Mouse (Mus musculus) olfactory bulb, adult 2 months (tissue): ENCODE data around the gene Plekhg6.

Experiments
- CTCF ChIP-seq: fragments of 200-500 bp; IDR thresholded peaks from 2 replicates; pipeline ENCODE4 v1.5.1; 2012; ENCODE audit warnings: low read depth, mild to moderate bottlenecking, low read length, moderate library complexity; ENCODE audit not compliant: insufficient read depth
- POLR2A ChIP-seq: fragments of 200-500 bp; IDR thresholded peaks from 2 replicates; pipeline ENCODE4 v1.6.1; 2012; ENCODE audit warnings: mild to moderate bottlenecking, low read depth, low read length, moderate library complexity; ENCODE audit not compliant: insufficient read depth

GRCm38 (mm10) chr6:125348721-125349574 is 31.6 kb downstream of the Plekhg6 start, which contains the start of gene Tnfrsf1a:
- TF ChIP-seq CTCF (no peak), POLR2A (no peak)
